ENCODE assay signal across 16 mouse cellular contexts in genomic region chr12:85264531-85264930, GRCm38 (mm10). TPM values are rescaled to one million over a fixed set of nuclear protein-coding genes. Genes with fewer than 3 reads are reported as not detected.
DNase-seq lines count a peak whose midpoint lies in the region; ATAC-seq and TF ChIP-seq lines count a peak whose summit lies in the region.
"Had no signal": no experiment of that assay in that cellular context is flagged by ENCODE, and none has a peak within 500 bp of the region (broad histone marks: within the 10 kb centered on the region; RNA-seq: fewer than 3 reads in every experiment).

No protein-coding gene starts in this region.

- H3K27ac ChIP-seq in kidney, postnatal 0 days: 0 out of 2 replicates have a peak overlapping the region, but pooled peaks have one; percentile 31
- peak overlapping the region; percentile 69 for H3K27ac ChIP-seq in embryonic facial prominence, embryonic 14.5 days (replicated peaks; ENCODE audit: low read depth, low read length)
- H3K27ac ChIP-seq in heart, embryonic 11.5 days (ENCODE audit: low read depth, low read length): no peak overlapping the region

- WGBS in kidney, postnatal 0 days: 50% methylated on average over 8 of the region's 8 CpGs
- WGBS in embryonic facial prominence, embryonic 14.5 days: 48% methylated on average over 8 of the region's 8 CpGs
- 81% methylated on average over 8 of the region's 8 CpGs for WGBS in heart, embryonic 11.5 days (ENCODE audit: insufficient replicate concordance)

- H3K4me3 ChIP-seq in kidney, postnatal 0 days (replicated peaks; ENCODE audit: low read depth, low read length): no peak overlapping the region
- H3K4me3 ChIP-seq in embryonic facial prominence, embryonic 14.5 days (ENCODE audit: low read depth, low read length): no peak overlapping the region
- H3K4me3 ChIP-seq in heart, embryonic 11.5 days (ENCODE audit: low read depth, low read length): no peak overlapping the region
- H3K4me3 ChIP-seq: megakaryocyte, embryonic 14.5 days had no signal

- no peak for ATAC-seq in kidney, postnatal 0 days (replicated peaks; ENCODE audit: low FRiP score, low read depth)
- ATAC-seq in embryonic facial prominence, embryonic 14.5 days (ENCODE audit: low read depth): 0 out of 2 replicates have a peak, but pooled peaks have one; percentile 50
- no peak for ATAC-seq in heart, embryonic 11.5 days (replicated peaks; ENCODE audit: insufficient number of reproducible peaks, low FRiP score, low TSS enrichment)

- no peaks in the 10 kb centered on the region for H3K36me3 ChIP-seq in kidney, postnatal 0 days (ENCODE audit: insufficient read depth, low read length)
- no peaks in the 10 kb centered on the region for H3K36me3 ChIP-seq in embryonic facial prominence, embryonic 14.5 days (ENCODE audit: control insufficient read depth, insufficient read depth, low read length)
- H3K36me3 ChIP-seq in heart, embryonic 11.5 days (ENCODE audit: control insufficient read depth, insufficient read depth, low read length): no peaks in the 10 kb centered on the region

- no peak overlapping the region for H3K4me2 ChIP-seq in kidney, postnatal 0 days (ENCODE audit: low read length)
- peak overlapping the region; percentile 30 for H3K4me2 ChIP-seq in embryonic facial prominence, embryonic 14.5 days (ENCODE audit: low read depth, low read length)
- H3K4me2 ChIP-seq in heart, embryonic 11.5 days: no peak overlapping the region

- no peak for TF ChIP-seq CTCF in kidney, postnatal 0 days (IDR thresholded peaks at IDR 0.05; ENCODE audit: low read depth)

- 0 out of 2 replicates have a peak, but pooled peaks cover 5% of the 10 kb centered on the region for H3K4me1 ChIP-seq in kidney, postnatal 0 days (replicated peaks; ENCODE audit: insufficient read depth, low read length)
- peaks cover 25% of the 10 kb centered on the region for H3K4me1 ChIP-seq in embryonic facial prominence, embryonic 14.5 days (ENCODE audit: control insufficient read depth, insufficient read depth, low read length)
- H3K4me1 ChIP-seq in heart, embryonic 11.5 days (ENCODE audit: control insufficient read depth, insufficient read depth, low read length): no peaks in the 10 kb centered on the region

- H3K9ac ChIP-seq in kidney, postnatal 0 days (ENCODE audit: low read depth, low read length): no peak overlapping the region
- no peak overlapping the region for H3K9ac ChIP-seq in embryonic facial prominence, embryonic 14.5 days (ENCODE audit: low read depth, low read length)
- H3K9ac ChIP-seq in heart, embryonic 11.5 days (ENCODE audit: low read depth, low read length): no peak overlapping the region

- DNase-seq in cerebellum, postnatal 14 days: peak; percentile 60 to 67
- DNase-seq in cerebellum, adult 11 months: no peak
- DNase-seq in kidney, postnatal 0 days (ENCODE audit: low spot score): peak; percentile 71
- DNase-seq in kidney, adult 9 months: no peak
- DNase-seq in 3T3-L1 (ENCODE audit: low read depth, low spot score): peak; percentile 25
- peak; percentile 65 for DNase-seq in embryonic facial prominence, embryonic 14.5 days (ENCODE audit: low spot score)
- DNase-seq in neural tube, embryonic 10.5 days (ENCODE audit: extremely low spot score, low spot score): no peak
- DNase-seq: B cell, adult 2 months; heart, postnatal 10 days; kidney, adult 18-20 months; liver; right cerebral cortex, adult 18-20 months; thymus, postnatal 4 days had no signal

- H3K9me3 ChIP-seq in kidney, postnatal 0 days (replicated peaks; ENCODE audit: low read length): no peaks in the 10 kb centered on the region
- H3K9me3 ChIP-seq in embryonic facial prominence, embryonic 14.5 days (ENCODE audit: control insufficient read depth, low read length): no peaks in the 10 kb centered on the region
- no peaks in the 10 kb centered on the region for H3K9me3 ChIP-seq in heart, embryonic 11.5 days (replicated peaks; ENCODE audit: control insufficient read depth, low read length)
- H3K9me3 ChIP-seq: G1E had no signal

- no peaks in the 10 kb centered on the region for H3K27me3 ChIP-seq in kidney, postnatal 0 days (ENCODE audit: insufficient read depth, low read length)
- no peaks in the 10 kb centered on the region for H3K27me3 ChIP-seq in embryonic facial prominence, embryonic 14.5 days (replicated peaks; ENCODE audit: control insufficient read depth, insufficient read depth, low read length)
- H3K27me3 ChIP-seq in heart, embryonic 11.5 days (ENCODE audit: control insufficient read depth, insufficient read depth, low read length): no peaks in the 10 kb centered on the region
- H3K27me3 ChIP-seq: megakaryocyte, embryonic 14.5 days had no signal

RNA-seq across cellular contexts. Expression of gene Mlh3, which starts 5.9 kb away (rescaled TPM):
- polyA plus RNA-seq in kidney, postnatal 0 days (2015; fragmentation: Nextera tagmentation; extraction: Ambion mirVana): 7.1 and 7.3 TPM in 2 replicates
- 8.3 and 9.0 TPM in 2 replicates for polyA plus RNA-seq in embryonic facial prominence, embryonic 14.5 days (2014; fragmentation: Nextera tagmentation; extraction: Ambion mirVana)
- polyA plus RNA-seq in heart, embryonic 11.5 days (2014; fragmentation: Nextera tagmentation; extraction: Ambion mirVana): 6.7 and 8.3 TPM in 2 replicates

RNA-seq across cellular contexts. Expression of gene Acyp1, which starts 23.7 kb away (rescaled TPM):
- 79.6 and 87.7 TPM in 2 replicates for polyA plus RNA-seq in kidney, postnatal 0 days (2015; fragmentation: Nextera tagmentation; extraction: Ambion mirVana)
- 39.8 and 49.1 TPM in 2 replicates for polyA plus RNA-seq in embryonic facial prominence, embryonic 14.5 days (2014; fragmentation: Nextera tagmentation; extraction: Ambion mirVana)
- 68.6 and 70.6 TPM in 2 replicates for polyA plus RNA-seq in heart, embryonic 11.5 days (2014; fragmentation: Nextera tagmentation; extraction: Ambion mirVana)

RNA-seq across cellular contexts. Expression of gene Zc2hc1c, which starts 23.9 kb away (rescaled TPM):
- 3.5 TPM in 2 replicates for polyA plus RNA-seq in kidney, postnatal 0 days (2015; fragmentation: Nextera tagmentation; extraction: Ambion mirVana)
- polyA plus RNA-seq in embryonic facial prominence, embryonic 14.5 days (2014; fragmentation: Nextera tagmentation; extraction: Ambion mirVana): 1.4 and 1.8 TPM in 2 replicates
- 0.69 and 0.93 TPM in 2 replicates for polyA plus RNA-seq in heart, embryonic 11.5 days (2014; fragmentation: Nextera tagmentation; extraction: Ambion mirVana)

RNA-seq across cellular contexts. Expression of gene Eif2b2, which starts 45.2 kb away (rescaled TPM):
- 76.0 and 82.0 TPM in 2 replicates for polyA plus RNA-seq in kidney, postnatal 0 days (2015; fragmentation: Nextera tagmentation; extraction: Ambion mirVana)
- 74.5 and 91.6 TPM in 2 replicates for polyA plus RNA-seq in embryonic facial prominence, embryonic 14.5 days (2014; fragmentation: Nextera tagmentation; extraction: Ambion mirVana)
- 60.4 and 60.6 TPM in 2 replicates for polyA plus RNA-seq in heart, embryonic 11.5 days (2014; fragmentation: Nextera tagmentation; extraction: Ambion mirVana)

Comparison
In these comparisons a context has a peak if more than half of its experiments do, and no peak if none do; other contexts are left out.
1. DNase-seq: peak in cerebellum, postnatal 14 days (2 of 2), kidney, postnatal 0 days (single experiment), 3T3-L1 (single experiment) and embryonic facial prominence, embryonic 14.5 days (single experiment); none in cerebellum, adult 11 months (single experiment), kidney, adult 9 months (single experiment) and neural tube, embryonic 10.5 days (single experiment).